Mouse (Mus musculus) forebrain, embryonic 14.5 days (tissue): Measurements from ENCODE around the gene Hscb. TPM values are rescaled to one million over a fixed set of nuclear protein-coding genes. Genes with fewer than 3 reads are reported as not detected.
"Not testable (repeated sequence)": the region's sequence is repeated elsewhere in the genome, so short reads cannot be mapped to it uniquely, and the experiment has no call there.

Experiments
- ATAC-seq: fragments of 200-750 bp; cut with Nextera tagmentation; 2 replicates; pipeline ENCODE4 v1.8.0; 2017; ENCODE audit warnings: mild to moderate bottlenecking, moderate library complexity
- DNase-seq: peaks from one replicate; pipeline ENCODE4 v3.0.0-alpha.2; 2015; ENCODE audit warnings: low spot score
- H3K27ac ChIP-seq: fragments of 300-500 bp; sonication (generic); 2 replicates; pipeline ENCODE4 v1.5.1; 2014; ENCODE audit warnings: low read depth, mild to moderate bottlenecking, control low read depth, low read length, moderate library complexity
- H3K27me3 ChIP-seq: fragments of 300-500 bp; sonication (generic); replicated peaks from 2 replicates; pipeline ENCODE4 v1.6.1; 2014; ENCODE audit warnings: low read length, control low read depth, mixed read lengths; ENCODE audit not compliant: control insufficient read depth, insufficient read depth
- H3K36me3 ChIP-seq: fragments of 300-500 bp; sonication (generic); 2 replicates; pipeline ENCODE4 v1.6.1; 2014; ENCODE audit warnings: low read length, control low read depth; ENCODE audit not compliant: control insufficient read depth, insufficient read depth
- H3K4me1 ChIP-seq: fragments of 300-500 bp; sonication (generic); 2 replicates; pipeline ENCODE4 v1.6.1; 2014; ENCODE audit warnings: antibody characterized with exemption, low read length, control low read depth; ENCODE audit not compliant: control insufficient read depth, insufficient read depth
- H3K4me2 ChIP-seq: fragments of 300-500 bp; sonication (generic); 2 replicates; pipeline ENCODE4 v1.6.1; 2014; ENCODE audit warnings: mild to moderate bottlenecking, control low read depth, low read length
- H3K4me3 ChIP-seq: fragments of 300-500 bp; sonication (generic); 2 replicates; pipeline ENCODE4 v1.5.1; 2014; ENCODE audit warnings: low read depth, low read length, control low read depth
- H3K9ac ChIP-seq: fragments of 300-500 bp; sonication (generic); 2 replicates; pipeline ENCODE4 v1.6.1; 2014; ENCODE audit warnings: mild to moderate bottlenecking, low read length, control low read depth, moderate library complexity
- H3K9me3 ChIP-seq: fragments of 300-500 bp; sonication (generic); replicated peaks from 2 replicates; pipeline ENCODE4 v1.6.1; 2016; ENCODE audit warnings: low read length, control low read depth, mixed read lengths; ENCODE audit not compliant: control insufficient read depth
- WGBS: fragments of 180-500 bp; shearing (Covaris S2); extraction: QIAGEN DNeasy Blood & Tissue Kit; methylation state at CpG from one replicate; pipeline ENCODE4 v1.1.7; 2014; 5-methylcytosine and 5-hydroxymethylcytosine counted together
- polyA plus RNA-seq: library from polyadenylated mRNA; unstranded; fragments of >200 nt; fragmentation: Nextera tagmentation; extraction: Ambion mirVana; gene quantifications from 2 replicates; pipeline ENCODE4 v1.2.1, GENCODE M21; 2014

Hscb gene
- 9.1 and 11.0 TPM in 2 replicates for polyA plus RNA-seq

DNA sequence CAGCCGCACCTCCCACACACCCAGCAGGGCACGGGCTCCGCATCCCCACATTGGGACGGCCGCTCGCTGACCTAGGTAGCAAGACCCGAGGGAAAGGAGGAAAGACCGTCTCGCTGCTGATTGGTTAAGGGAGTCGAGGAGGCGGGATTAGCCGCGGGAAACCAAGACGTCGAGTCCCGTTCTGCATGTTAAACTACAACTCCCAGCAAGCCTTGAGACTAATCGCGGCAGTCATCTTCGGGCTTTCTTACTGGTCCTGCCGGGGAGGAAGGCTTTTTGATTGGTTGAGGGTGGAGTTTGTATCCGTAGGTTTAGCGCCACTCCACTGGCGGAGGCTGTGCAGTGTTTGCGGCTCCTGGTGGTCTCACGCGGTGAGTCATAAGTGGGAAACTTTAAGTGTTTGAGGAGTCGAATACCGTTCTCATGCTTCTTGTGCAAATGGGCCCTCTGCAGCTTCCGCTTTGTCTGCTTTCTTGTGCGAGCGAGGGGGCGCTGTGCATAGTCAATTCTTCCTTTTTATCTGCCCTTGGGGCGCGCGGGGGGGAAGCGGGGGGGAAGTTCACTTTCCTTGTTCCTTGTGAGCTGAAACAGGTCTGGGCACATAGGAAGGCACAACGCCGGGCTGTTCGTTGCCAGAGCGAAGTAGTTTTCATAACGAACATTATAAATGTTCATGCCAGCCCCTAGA is at the start of gene Hscb, which contains the start of gene Chek2:
Gene Hscb, minus strand, starts transcription at position 100 of the 688 bp plus-strand sequence.
Gene Chek2, plus strand, starts transcription at position 302 of the 688 bp plus-strand sequence.
- no peaks in the 10 kb centered on the region for H3K4me1 ChIP-seq
- peak within 1 kb of the TSS; percentile 77 for H3K9ac ChIP-seq
- H3K4me2 ChIP-seq = peak within 1 kb of the TSS; percentile 79
- ATAC-seq (peak; percentile 100), DNase-seq (peak; percentile 99)
- peaks cover 13% of the 10 kb centered on the region for H3K36me3 ChIP-seq
- H3K9me3 ChIP-seq = no peaks in the 10 kb centered on the region
- no peaks in the 10 kb centered on the region for H3K27me3 ChIP-seq
- WGBS = under 1% methylated on average over 37 of the region's 41 CpGs
- peak within 1 kb of the TSS; percentile 35 for H3K27ac ChIP-seq
- peak within 1 kb of the TSS; percentile 65 for H3K4me3 ChIP-seq

DNA sequence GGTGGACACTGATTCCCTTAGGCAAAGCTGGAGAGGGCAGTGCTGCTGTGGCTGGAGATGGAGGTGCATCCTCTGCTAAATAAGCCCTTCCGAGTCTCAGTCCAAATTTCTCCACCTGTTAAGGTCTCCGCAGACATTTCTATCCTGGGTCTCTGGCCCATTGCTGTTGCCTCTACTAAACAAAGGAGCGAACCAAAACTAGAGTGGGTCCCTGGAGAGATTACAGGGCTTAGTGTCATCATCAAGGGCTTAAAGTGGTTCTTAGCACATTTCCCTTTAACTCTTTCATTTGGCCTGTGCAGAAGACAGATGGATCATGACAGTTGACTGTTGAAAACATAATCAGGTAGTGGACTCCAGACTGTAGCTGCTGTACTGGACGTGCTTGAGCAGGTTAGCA is 49.0 kb upstream of the Hscb start:
- DNase-seq (no peak), ATAC-seq (no peak)
- H3K27ac ChIP-seq = no peak overlapping the region
- H3K27me3 ChIP-seq = no peaks in the 10 kb centered on the region
- no peak overlapping the region for H3K4me2 ChIP-seq
- H3K9ac ChIP-seq = no peak overlapping the region
- peaks cover 32% of the 10 kb centered on the region for H3K36me3 ChIP-seq
- H3K4me3 ChIP-seq = no peak overlapping the region
- H3K9me3 ChIP-seq = no peaks in the 10 kb centered on the region
- no peaks in the 10 kb centered on the region for H3K4me1 ChIP-seq
- WGBS = 87% methylated on average over 4 of the region's 4 CpGs

DNA sequence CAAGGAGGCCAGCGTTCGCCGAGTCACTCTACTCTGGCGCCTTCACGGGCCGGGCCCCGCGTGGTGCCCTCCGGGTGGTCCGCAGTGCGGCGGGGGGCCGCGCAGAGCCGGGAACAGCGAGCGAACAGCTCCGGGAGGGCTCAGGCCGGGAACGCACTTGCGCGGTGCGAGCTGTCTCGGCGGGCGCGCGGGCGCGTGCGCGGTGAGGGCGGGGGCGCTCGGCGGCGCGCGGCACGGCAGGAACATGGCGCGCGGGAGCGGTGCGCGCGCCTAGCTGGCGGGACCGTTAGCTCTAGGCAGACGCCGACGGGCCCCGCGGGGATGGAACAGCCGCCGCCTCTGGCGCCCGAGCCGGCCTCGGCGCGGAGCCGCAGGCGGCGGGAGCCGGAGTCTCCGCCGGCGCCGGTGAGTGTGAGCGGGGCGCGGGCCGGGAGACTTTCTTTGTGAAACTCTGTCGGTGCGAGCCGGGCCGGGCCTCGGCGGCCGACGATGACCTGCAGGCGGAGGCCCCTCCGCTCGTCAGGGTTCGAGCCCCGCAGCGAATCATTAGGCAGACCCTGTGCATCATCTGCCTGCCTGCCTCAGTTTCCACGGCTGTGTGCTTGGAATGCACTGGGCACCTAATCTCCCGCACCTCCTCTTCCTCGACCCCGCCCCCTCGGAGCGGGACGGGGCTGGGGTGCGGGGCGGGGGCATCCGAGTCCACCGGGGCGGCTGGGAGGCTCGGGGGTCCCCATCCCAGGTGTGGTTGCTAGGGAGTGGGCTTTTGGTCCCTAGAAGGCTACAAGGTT is 40.2 kb upstream of the Hscb start, which contains the start of gene Ttc28:
Gene Ttc28, plus strand, starts transcription at position 220 of the 791 bp plus-strand sequence.
- H3K9ac ChIP-seq = peak within 1 kb of the TSS; percentile 94
- no peaks in the 10 kb centered on the region for H3K27me3 ChIP-seq
- H3K4me1 ChIP-seq = peaks cover 6% of the 10 kb centered on the region
- H3K4me3 ChIP-seq = peak within 1 kb of the TSS; percentile 74
- peaks cover 9% of the 10 kb centered on the region for H3K36me3 ChIP-seq
- peak; percentile 92 for DNase-seq
- under 1% methylated on average over 77 of the region's 101 CpGs for WGBS
- peak within 1 kb of the TSS; percentile 63 for H3K27ac ChIP-seq
- peak within 1 kb of the TSS; percentile 82 for H3K4me2 ChIP-seq
- H3K9me3 ChIP-seq = no peaks in the 10 kb centered on the region
- ATAC-seq = peak; percentile 91

DNA sequence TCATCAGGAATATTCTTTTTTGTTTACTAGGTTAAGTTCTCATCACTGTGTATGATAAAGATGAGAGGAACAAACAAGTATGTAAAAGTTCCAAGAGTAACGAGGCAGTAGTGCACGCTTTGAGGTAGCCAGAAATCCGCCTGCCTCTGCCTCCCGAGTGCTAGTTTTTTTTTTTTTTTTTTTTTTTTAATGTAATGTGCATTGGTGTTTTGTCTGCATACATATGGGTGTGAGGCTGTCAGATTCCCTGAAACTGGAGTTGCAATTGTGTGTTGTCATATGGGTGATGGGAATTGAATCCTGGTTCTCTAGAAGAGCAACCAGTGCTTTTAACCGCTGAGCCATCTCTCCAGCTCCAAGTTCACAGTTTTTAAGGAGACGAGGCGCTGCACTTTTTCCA is 39.5 kb upstream of the Hscb start:
- no peaks in the 10 kb centered on the region for H3K27me3 ChIP-seq
- H3K4me3 ChIP-seq = peak overlapping the region; percentile 74
- H3K27ac ChIP-seq = peak overlapping the region; percentile 63; the same call in 1 of the 2 replicates
- ATAC-seq = peak; percentile 12
- DNase-seq = no peak
- peak overlapping the region; percentile 82 for H3K4me2 ChIP-seq
- H3K9me3 ChIP-seq = no peaks in the 10 kb centered on the region
- peak overlapping the region; percentile 94 for H3K9ac ChIP-seq
- peaks cover 6% of the 10 kb centered on the region for H3K4me1 ChIP-seq
- peaks cover 3% of the 10 kb centered on the region; the same call in 1 of the 2 replicates for H3K36me3 ChIP-seq
- 59% methylated on average over 7 of the region's 7 CpGs for WGBS

DNA sequence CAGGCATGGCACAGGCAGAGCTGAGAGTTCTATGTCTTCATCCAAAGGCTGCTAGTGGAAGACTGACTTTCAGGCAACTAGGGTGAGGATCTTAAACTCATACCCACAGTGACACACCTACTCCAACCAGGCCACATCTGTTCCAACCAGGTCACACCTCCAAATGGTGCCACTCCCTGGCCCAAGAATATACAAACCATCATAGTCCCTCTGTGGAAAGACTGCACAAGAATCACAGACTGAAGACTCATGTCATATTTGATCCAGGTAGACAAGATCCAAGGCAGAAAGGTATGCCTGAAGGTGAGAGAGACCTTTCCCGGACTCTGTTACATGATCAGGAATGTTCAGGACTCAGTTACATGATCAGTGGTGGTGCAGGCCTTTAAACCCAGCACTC is 38.9 kb upstream of the Hscb start:
- H3K9me3 ChIP-seq, H3K27me3 ChIP-seq, H3K9ac ChIP-seq, ATAC-seq, H3K4me2 ChIP-seq, H3K4me1 ChIP-seq, H3K36me3 ChIP-seq, H3K4me3 ChIP-seq, H3K27ac ChIP-seq, DNase-seq: not testable (repeated sequence)
- WGBS = 93% methylated on average over 1 of the region's 1 CpGs

DNA sequence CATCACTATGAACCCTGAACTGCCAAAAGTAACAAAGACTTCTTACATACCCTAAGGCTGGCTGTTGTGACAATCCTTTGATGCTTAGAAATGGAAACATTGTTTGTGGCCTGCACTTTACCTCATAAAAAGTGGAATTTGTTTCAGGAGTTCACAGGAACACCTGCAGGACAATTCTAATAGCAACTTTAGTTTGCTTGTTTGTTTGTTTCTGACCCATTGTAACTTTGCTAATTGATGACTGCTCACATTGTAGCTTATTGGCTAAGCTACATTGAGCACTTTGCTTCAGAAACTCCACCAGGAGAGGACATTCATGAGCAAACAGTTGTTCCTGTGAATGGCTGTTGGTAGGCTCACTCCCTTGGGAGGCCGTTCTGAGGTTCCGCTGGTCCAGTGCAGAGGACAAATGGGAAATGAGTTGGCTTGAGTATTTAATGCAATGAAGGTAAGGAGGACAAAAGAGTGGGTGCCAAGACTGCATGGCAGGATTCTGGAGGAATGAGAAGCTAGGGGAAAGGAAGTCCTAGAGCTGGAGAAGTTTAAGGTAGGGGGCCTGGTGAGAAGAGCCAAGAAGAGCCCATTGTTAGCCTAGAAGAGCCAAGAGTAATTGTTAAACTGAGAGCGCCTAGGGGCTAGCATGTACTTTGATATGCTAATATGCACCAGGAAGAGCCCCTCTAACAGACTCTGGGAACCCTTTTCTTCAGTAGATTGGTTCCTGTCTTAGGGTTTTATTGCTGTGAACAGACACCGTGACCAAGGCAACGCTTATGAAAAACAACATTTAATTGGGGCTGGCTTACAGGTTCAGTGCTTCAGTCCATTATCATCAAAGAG is 38.3 kb upstream of the Hscb start:
- no peak overlapping the region for H3K4me2 ChIP-seq
- no peaks in the 10 kb centered on the region for H3K36me3 ChIP-seq
- H3K27ac ChIP-seq = no peak overlapping the region
- H3K4me1 ChIP-seq = peaks cover 6% of the 10 kb centered on the region
- no peak overlapping the region for H3K4me3 ChIP-seq
- H3K9ac ChIP-seq = no peak overlapping the region
- no peaks in the 10 kb centered on the region for H3K9me3 ChIP-seq
- H3K27me3 ChIP-seq = no peaks in the 10 kb centered on the region
- DNase-seq (peak; percentile 5), ATAC-seq (no peak)
- WGBS = 52% methylated on average over 5 of the region's 5 CpGs

DNA sequence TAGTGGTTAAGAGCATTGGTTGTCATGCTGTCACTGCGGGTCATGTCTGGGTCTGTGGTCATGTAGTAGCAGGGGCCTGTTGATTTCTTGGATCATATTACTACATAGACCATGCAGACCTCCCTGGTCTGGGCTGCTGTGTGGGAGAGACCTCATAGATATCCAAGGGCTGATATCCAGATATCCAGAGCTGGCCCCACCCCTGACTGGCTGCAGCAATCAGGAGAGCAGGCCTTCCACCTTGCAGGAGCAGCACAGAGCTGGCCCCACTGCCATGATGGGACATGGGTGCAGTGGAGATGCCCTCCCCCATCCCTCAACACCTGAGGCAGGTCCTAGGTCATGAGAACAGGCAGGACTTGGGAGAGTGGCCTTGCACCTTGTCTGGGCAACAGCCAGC is 35.7 kb upstream of the Hscb start:
- ATAC-seq = no peak
- H3K27ac ChIP-seq = no peak overlapping the region
- 0 out of 2 replicates have a peak, but pooled peaks cover 2% of the 10 kb centered on the region for H3K4me1 ChIP-seq
- no peak overlapping the region for H3K9ac ChIP-seq
- H3K9me3 ChIP-seq = no peaks in the 10 kb centered on the region
- no peaks in the 10 kb centered on the region for H3K27me3 ChIP-seq
- H3K4me2 ChIP-seq = no peak overlapping the region
- no peak for DNase-seq
- WGBS = 100% methylated on average over 1 of the region's 1 CpGs
- no peak overlapping the region for H3K4me3 ChIP-seq
- peaks cover 5% of the 10 kb centered on the region; the same call in 1 of the 2 replicates for H3K36me3 ChIP-seq

DNA sequence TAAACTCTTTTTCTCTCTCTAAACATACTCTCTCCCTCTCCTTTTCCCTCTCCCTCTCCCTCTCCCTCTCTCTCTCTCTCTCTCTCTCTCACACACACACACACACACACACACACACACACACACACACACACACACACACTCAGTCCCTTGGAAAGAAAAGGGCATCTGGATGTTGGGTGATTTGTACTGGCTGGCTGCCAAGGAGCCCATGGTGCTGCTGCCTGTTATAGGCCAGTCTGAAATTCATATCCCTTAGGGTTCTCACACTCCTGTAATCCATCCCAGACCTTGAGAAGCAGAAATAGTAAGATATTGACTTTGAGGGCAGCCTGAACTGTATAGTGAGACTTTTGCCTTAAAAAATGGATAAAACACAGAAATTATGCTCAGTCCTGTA is 35.1 kb upstream of the Hscb start:
- ATAC-seq = no peak
- no peak overlapping the region for H3K27ac ChIP-seq
- H3K9ac ChIP-seq = no peak overlapping the region
- no peaks in the 10 kb centered on the region for H3K27me3 ChIP-seq
- H3K4me3 ChIP-seq = no peak overlapping the region
- peak; percentile 80 for DNase-seq
- H3K36me3 ChIP-seq = peaks cover 5% of the 10 kb centered on the region; the same call in 1 of the 2 replicates
- H3K9me3 ChIP-seq = no peaks in the 10 kb centered on the region
- no peak overlapping the region for H3K4me2 ChIP-seq
- H3K4me1 ChIP-seq = 0 out of 2 replicates have a peak, but pooled peaks cover 2% of the 10 kb centered on the region
